12 mouse cellular contexts compared by ENCODE assay signal in genomic region chr2:153453961-153454759, GRCm38 (mm10). TPM values are rescaled to one million over a fixed set of nuclear protein-coding genes. Genes with fewer than 3 reads are reported as not detected.
DNase-seq lines count a peak whose midpoint lies in the region; ATAC-seq and TF ChIP-seq lines count a peak whose summit lies in the region.
"Had no signal": no experiment of that assay in that cellular context is flagged by ENCODE, and none has a peak within 500 bp of the region (broad histone marks: within the 10 kb centered on the region; RNA-seq: fewer than 3 reads in every experiment).

No protein-coding gene starts in this region.

- H3K27ac ChIP-seq in hindbrain, postnatal 0 days = 0 out of 2 replicates have a peak overlapping the region, but pooled peaks have one; percentile 7
- H3K27ac ChIP-seq in hindbrain, embryonic 13.5 days = no peak overlapping the region
- H3K27ac ChIP-seq in liver, postnatal 0 days (ENCODE audit: low read depth) = peak overlapping the region; percentile 34; the same call in 1 of the 2 replicates

- no peak overlapping the region for H3K4me3 ChIP-seq in hindbrain, postnatal 0 days (ENCODE audit: low read length)
- no peak overlapping the region for H3K4me3 ChIP-seq in hindbrain, embryonic 13.5 days
- no peak overlapping the region for H3K4me3 ChIP-seq in liver, postnatal 0 days (ENCODE audit: low read depth, low read length)
- H3K4me3 ChIP-seq: megakaryocyte, embryonic 14.5 days had no signal

- ATAC-seq in hindbrain, postnatal 0 days = peak; percentile 43
- no peak for ATAC-seq in hindbrain, embryonic 13.5 days (ENCODE audit: low FRiP score)
- ATAC-seq in common myeloid progenitor, adult 5-6 weeks (replicated peaks; ENCODE audit: low read depth, poor library complexity, severe bottlenecking) = peak; percentile 35; the same call in 1 of the 2 replicates
- peak; percentile 57 for ATAC-seq in liver, postnatal 0 days

- no peak for TF ChIP-seq EP300 in liver, postnatal 0 days (IDR thresholded peaks at IDR 0.05; ENCODE audit: low read depth)

- no peak overlapping the region for H3K4me2 ChIP-seq in hindbrain, postnatal 0 days (ENCODE audit: low read depth, low read length)
- no peak overlapping the region for H3K4me2 ChIP-seq in hindbrain, embryonic 13.5 days
- H3K4me2 ChIP-seq in liver, postnatal 0 days (ENCODE audit: low read depth, low read length) = no peak overlapping the region

- WGBS in hindbrain, postnatal 0 days = 66% methylated on average over 12 of the region's 12 CpGs
- 69% methylated on average over 12 of the region's 12 CpGs for WGBS in hindbrain, embryonic 13.5 days
- WGBS in liver, postnatal 0 days (ENCODE audit: insufficient replicate concordance) = 57% methylated on average over 12 of the region's 12 CpGs

- no peak for TF ChIP-seq CTCF in hindbrain, postnatal 0 days (IDR thresholded peaks at IDR 0.05; ENCODE audit: low read depth)
- no peak for TF ChIP-seq CTCF in liver, postnatal 0 days (IDR thresholded peaks at IDR 0.05; ENCODE audit: low read depth)

- no peaks in the 10 kb centered on the region for H3K36me3 ChIP-seq in hindbrain, postnatal 0 days (ENCODE audit: insufficient read depth, low read length)
- H3K36me3 ChIP-seq in hindbrain, embryonic 13.5 days = 0 out of 2 replicates have a peak, but pooled peaks cover 2% of the 10 kb centered on the region
- no peaks in the 10 kb centered on the region for H3K36me3 ChIP-seq in liver, postnatal 0 days (replicated peaks; ENCODE audit: insufficient read depth, low read length)

- H3K4me1 ChIP-seq in hindbrain, postnatal 0 days (ENCODE audit: insufficient read depth, low read length) = peaks cover 4% of the 10 kb centered on the region; the same call in 1 of the 2 replicates
- peaks cover 26% of the 10 kb centered on the region for H3K4me1 ChIP-seq in hindbrain, embryonic 13.5 days (replicated peaks)
- peaks cover 23% of the 10 kb centered on the region for H3K4me1 ChIP-seq in liver, postnatal 0 days (ENCODE audit: insufficient read depth)

- peak; percentile 65 for DNase-seq in hindbrain, postnatal 0 days (ENCODE audit: low spot score)
- peak; percentile 71 for DNase-seq in c-Kit-positive CD71-positive TER-119-positive erythroid progenitor cells, embryonic 14.5 days (ENCODE audit: low spot score)
- DNase-seq in liver, postnatal 0 days = no peak
- no peak for DNase-seq in adipocyte (ENCODE audit: low spot score)
- DNase-seq in adrenal gland, adult (ENCODE audit: inconsistent age in 2 of 2, low spot score in 1 of 2) = no peak
- DNase-seq: adrenal gland, postnatal 14 days; thymus, adult 2 months had no signal

- H3K9ac ChIP-seq in hindbrain, postnatal 0 days (replicated peaks; ENCODE audit: low read length) = 0 out of 2 replicates have a peak overlapping the region, but pooled peaks have one; percentile 9
- no peak overlapping the region for H3K9ac ChIP-seq in hindbrain, embryonic 13.5 days
- H3K9ac ChIP-seq in liver, postnatal 0 days (replicated peaks) = no peak overlapping the region

- H3K9me3 ChIP-seq in hindbrain, postnatal 0 days (ENCODE audit: low read length) = no peaks in the 10 kb centered on the region
- H3K9me3 ChIP-seq in hindbrain, embryonic 13.5 days = no peaks in the 10 kb centered on the region
- H3K9me3 ChIP-seq in liver, postnatal 0 days (ENCODE audit: low read length) = no peaks in the 10 kb centered on the region
- H3K9me3 ChIP-seq: megakaryocyte, embryonic 14.5 days had no signal

- H3K27me3 ChIP-seq in hindbrain, postnatal 0 days (ENCODE audit: insufficient read depth, low read length) = no peaks in the 10 kb centered on the region
- H3K27me3 ChIP-seq in hindbrain, embryonic 13.5 days = no peaks in the 10 kb centered on the region
- H3K27me3 ChIP-seq in liver, postnatal 0 days (ENCODE audit: insufficient read depth, low read length) = no peaks in the 10 kb centered on the region
- H3K27me3 ChIP-seq: megakaryocyte, embryonic 14.5 days had no signal

RNA-seq across cellular contexts. Expression of gene 4930404H24Rik, which starts 38.4 kb away (rescaled TPM):
- total RNA-seq in hindbrain, postnatal 0 days (2014; rRNA removed) = not detected in 2 replicates
- polyA plus RNA-seq in hindbrain, postnatal 0 days (2015; fragmentation: Nextera tagmentation; extraction: Ambion mirVana) = not detected in 2 replicates
- not detected in 2 replicates for polyA plus RNA-seq in hindbrain, embryonic 13.5 days (2015; fragmentation: Nextera tagmentation; extraction: Ambion mirVana)
- total RNA-seq in common myeloid progenitor, adult 5-6 weeks (2017) = not detected in 2 replicates
- not detected in 2 replicates for polyA plus RNA-seq in liver, postnatal 0 days (2015; fragmentation: Nextera tagmentation; extraction: Ambion mirVana)
- total RNA-seq: adrenal gland, postnatal 14 days; layer of hippocampus, postnatal 10 days had no signal
- polyA plus RNA-seq: heart, embryonic 16.5 days; thymus, adult 2 months had no signal

Comparison
In these comparisons a context has a peak if more than half of its experiments do, and no peak if none do; other contexts are left out.
1. DNase-seq: peak in hindbrain, postnatal 0 days (single experiment) and c-Kit-positive CD71-positive TER-119-positive erythroid progenitor cells, embryonic 14.5 days (single experiment); none in liver, postnatal 0 days (single experiment), adipocyte (single experiment) and adrenal gland, adult (0 of 2).